Mouse (Mus musculus): ENCODE measurements around the gene Nkain1. TPM values are rescaled to one million over a fixed set of nuclear protein-coding genes. Genes with fewer than 3 reads are reported as not detected.

The Nkain1 gene
- total RNA-seq, 2 experiments from 2014 or later: 30.5 to 34.5 TPM

Other genes starting within 250 kb of the Nkain1 start
- 10 to 100 TPM; 59.3 to 70.6 TPM for gene Zcchc17, start 214.2 kb downstream of the Nkain1 start, total RNA-seq (2021)
- 10 to 100 TPM; 21.9 to 24.3 TPM for gene Snrnp40, start 214.0 kb downstream of the Nkain1 start, total RNA-seq (2021)
- 100 to 1,000 TPM; 113 to 124 TPM for gene Pum1, start 89.1 kb upstream of the Nkain1 start, total RNA-seq (2021)
- 100 to 1,000 TPM; 150 to 156 TPM for gene Sdc3, start 218.4 kb upstream of the Nkain1 start, total RNA-seq (2021)

Measured in left cerebral cortex, adult 18-20 months (tissue).